Mouse (Mus musculus): ENCODE measurements around the gene Doc2g. TPM values are rescaled to one million over a fixed set of nuclear protein-coding genes. Genes with fewer than 3 reads are reported as not detected.
A peak's percentile ranks its signal among the peaks of the same experiment; 100 is the strongest.

Doc2g gene
- polyA plus RNA-seq, 1 experiment from 2014 or later: 84.9 TPM

GRCm38 (mm10) chr19:4001752-4002151 is 1.4 kb upstream of the Doc2g start:
- 60% methylated on average over 5 of the region's 5 CpGs for WGBS
- peak overlapping the region; percentile 2; the same call in 1 of the 2 replicates for H3K9ac ChIP-seq (ENCODE audit: low read length)
- peak overlapping the region; percentile 96; the same call in 1 of the 2 replicates for H3K4me2 ChIP-seq (ENCODE audit: low read depth, low read length)
- no peaks in the 10 kb centered on the region for H3K9me3 ChIP-seq (replicated peaks; ENCODE audit: control insufficient read depth, low read length)
- ATAC-seq (replicated peaks; ENCODE audit: extremely low read depth, insufficient read depth, low FRiP score): no peak
- no peak overlapping the region for H3K4me3 ChIP-seq (ENCODE audit: low read length)
- peak overlapping the region; percentile 99 for H3K27ac ChIP-seq (ENCODE audit: low read length)
- peaks cover 6% of the 10 kb centered on the region for H3K36me3 ChIP-seq (ENCODE audit: control insufficient read depth, insufficient read depth)
- no peaks in the 10 kb centered on the region for H3K27me3 ChIP-seq (ENCODE audit: control insufficient read depth, insufficient read depth, low read length)
- peaks cover 51% of the 10 kb centered on the region for H3K4me1 ChIP-seq (ENCODE audit: control insufficient read depth, insufficient read depth, low read length)

- Histone ChIP-seq H3K27ac (ENCODE audit: low read length) (peak overlapping the region; percentile 99), H3K4me1 (ENCODE audit: control insufficient read depth, insufficient read depth, low read length) (peaks cover 51% of the 10 kb centered on the region), H3K36me3 (ENCODE audit: control insufficient read depth, insufficient read depth) (peaks cover 23% of the 10 kb centered on the region), H3K27me3 (ENCODE audit: control insufficient read depth, insufficient read depth, low read length) (no peaks in the 10 kb centered on the region), H3K4me2 (ENCODE audit: low read depth, low read length) (peak overlapping the region; percentile 65), H3K9me3 (replicated peaks; ENCODE audit: control insufficient read depth, low read length) (no peaks in the 10 kb centered on the region), H3K4me3 (ENCODE audit: low read length) (peak overlapping the region; percentile 40), H3K9ac (ENCODE audit: low read length) (peak overlapping the region; percentile 78)
- ATAC-seq (replicated peaks; ENCODE audit: extremely low read depth, insufficient read depth, low FRiP score): no peak
- WGBS: 68% methylated on average over 12 of the region's 12 CpGs
Measured at GRCm38 (mm10) chr19:4003641-4004040, 528 bp downstream of the Doc2g start.

- Histone ChIP-seq H3K4me3 (ENCODE audit: low read length) (peak overlapping the region; percentile 40), H3K9me3 (replicated peaks; ENCODE audit: control insufficient read depth, low read length) (no peaks in the 10 kb centered on the region), H3K9ac (ENCODE audit: low read length) (peak overlapping the region; percentile 39), H3K4me2 (ENCODE audit: low read depth, low read length) (peak overlapping the region; percentile 65), H3K36me3 (ENCODE audit: control insufficient read depth, insufficient read depth) (peaks cover 29% of the 10 kb centered on the region), H3K27ac (ENCODE audit: low read length) (peak overlapping the region; percentile 47; the same call in 1 of the 2 replicates), H3K27me3 (ENCODE audit: control insufficient read depth, insufficient read depth, low read length) (no peaks in the 10 kb centered on the region), H3K4me1 (ENCODE audit: control insufficient read depth, insufficient read depth, low read length) (peaks cover 51% of the 10 kb centered on the region)
- WGBS: 72% methylated on average over 15 of the region's 15 CpGs
- ATAC-seq (replicated peaks; ENCODE audit: extremely low read depth, insufficient read depth, low FRiP score): no peak
Measured at GRCm38 (mm10) chr19:4004331-4004730, 1.2 kb downstream of the Doc2g start.

GRCm38 (mm10) chr19:4005091-4005490 is 2.0 kb downstream of the Doc2g start:
- Histone ChIP-seq H3K9me3 (replicated peaks; ENCODE audit: control insufficient read depth, low read length) (no peaks in the 10 kb centered on the region), H3K27me3 (ENCODE audit: control insufficient read depth, insufficient read depth, low read length) (no peaks in the 10 kb centered on the region), H3K36me3 (ENCODE audit: control insufficient read depth, insufficient read depth) (peaks cover 35% of the 10 kb centered on the region), H3K4me2 (ENCODE audit: low read depth, low read length) (peak overlapping the region; percentile 34; the same call in 1 of the 2 replicates), H3K9ac (ENCODE audit: low read length) (peak overlapping the region; percentile 39), H3K27ac (ENCODE audit: low read length) (peak overlapping the region; percentile 47), H3K4me3 (ENCODE audit: low read length) (no peak overlapping the region), H3K4me1 (ENCODE audit: control insufficient read depth, insufficient read depth, low read length) (peaks cover 45% of the 10 kb centered on the region)
- WGBS: 69% methylated on average over 9 of the region's 9 CpGs
- ATAC-seq (replicated peaks; ENCODE audit: extremely low read depth, insufficient read depth, low FRiP score): no peak

- Histone ChIP-seq H3K4me2 (ENCODE audit: low read depth, low read length) (no peak overlapping the region), H3K9me3 (replicated peaks; ENCODE audit: control insufficient read depth, low read length) (no peaks in the 10 kb centered on the region), H3K4me1 (ENCODE audit: control insufficient read depth, insufficient read depth, low read length) (peaks cover 45% of the 10 kb centered on the region), H3K27me3 (ENCODE audit: control insufficient read depth, insufficient read depth, low read length) (no peaks in the 10 kb centered on the region), H3K9ac (ENCODE audit: low read length) (no peak overlapping the region), H3K27ac (ENCODE audit: low read length) (no peak overlapping the region), H3K4me3 (ENCODE audit: low read length) (no peak overlapping the region), H3K36me3 (ENCODE audit: control insufficient read depth, insufficient read depth) (peaks cover 41% of the 10 kb centered on the region)
- WGBS: 96% methylated on average over 8 of the region's 8 CpGs
- ATAC-seq (replicated peaks; ENCODE audit: extremely low read depth, insufficient read depth, low FRiP score): no peak
Measured at GRCm38 (mm10) chr19:4005971-4006370, 2.9 kb downstream of the Doc2g start.

- Histone ChIP-seq H3K4me2 (ENCODE audit: low read depth, low read length) (peak overlapping the region; percentile 69; the same call in 1 of the 2 replicates), H3K27me3 (ENCODE audit: control insufficient read depth, insufficient read depth, low read length) (no peaks in the 10 kb centered on the region), H3K4me3 (ENCODE audit: low read length) (no peak overlapping the region), H3K4me1 (ENCODE audit: control insufficient read depth, insufficient read depth, low read length) (peaks cover 15% of the 10 kb centered on the region), H3K36me3 (ENCODE audit: control insufficient read depth, insufficient read depth) (peaks cover 44% of the 10 kb centered on the region), H3K9ac (ENCODE audit: low read length) (no peak overlapping the region), H3K27ac (ENCODE audit: low read length) (no peak overlapping the region), H3K9me3 (replicated peaks; ENCODE audit: control insufficient read depth, low read length) (no peaks in the 10 kb centered on the region)
- 95% methylated on average over 5 of the region's 5 CpGs for WGBS
- no peak for ATAC-seq (replicated peaks; ENCODE audit: extremely low read depth, insufficient read depth, low FRiP score)
Measured at GRCm38 (mm10) chr19:4011086-4011485, 8.0 kb downstream of the Doc2g start.

GRCm38 (mm10) chr19:4012432-4013022 is 9.4 kb downstream of the Doc2g start, which contains the start of gene Ndufv1:
TSS of gene Ndufv1 (minus strand) at chr19:4012806.
- H3K9ac ChIP-seq (ENCODE audit: low read length): peak within 1 kb of the TSS; percentile 92
- H3K4me2 ChIP-seq (ENCODE audit: low read depth, low read length): peak within 1 kb of the TSS; percentile 69
- H3K4me1 ChIP-seq (ENCODE audit: control insufficient read depth, insufficient read depth, low read length): peaks cover 15% of the 10 kb centered on the region
- peak; percentile 99 for ATAC-seq (replicated peaks; ENCODE audit: extremely low read depth, insufficient read depth, low FRiP score)
- peaks cover 30% of the 10 kb centered on the region for H3K36me3 ChIP-seq (ENCODE audit: control insufficient read depth, insufficient read depth)
- no peaks in the 10 kb centered on the region for H3K9me3 ChIP-seq (replicated peaks; ENCODE audit: control insufficient read depth, low read length)
- under 1% methylated on average over 45 of the region's 45 CpGs for WGBS
- H3K4me3 ChIP-seq (ENCODE audit: low read length): peak within 1 kb of the TSS; percentile 91
- H3K27me3 ChIP-seq (ENCODE audit: control insufficient read depth, insufficient read depth, low read length): no peaks in the 10 kb centered on the region
- H3K27ac ChIP-seq (ENCODE audit: low read length): peak within 1 kb of the TSS; percentile 89

GRCm38 (mm10) chr19:4013066-4013465 is 10.0 kb downstream of the Doc2g start:
- Histone ChIP-seq H3K4me1 (ENCODE audit: control insufficient read depth, insufficient read depth, low read length) (peaks cover 15% of the 10 kb centered on the region), H3K27ac (ENCODE audit: low read length) (0 out of 2 replicates have a peak overlapping the region, but pooled peaks have one; percentile 40), H3K36me3 (ENCODE audit: control insufficient read depth, insufficient read depth) (peaks cover 25% of the 10 kb centered on the region), H3K9ac (ENCODE audit: low read length) (peak overlapping the region; percentile 71), H3K27me3 (ENCODE audit: control insufficient read depth, insufficient read depth, low read length) (no peaks in the 10 kb centered on the region), H3K4me3 (ENCODE audit: low read length) (peak overlapping the region; percentile 91), H3K4me2 (ENCODE audit: low read depth, low read length) (peak overlapping the region; percentile 63), H3K9me3 (replicated peaks; ENCODE audit: control insufficient read depth, low read length) (no peaks in the 10 kb centered on the region)
- ATAC-seq (replicated peaks; ENCODE audit: extremely low read depth, insufficient read depth, low FRiP score): no peak
- WGBS: 8% methylated on average over 9 of the region's 9 CpGs

GRCm38 (mm10) chr19:4014802-4015201 is 11.7 kb downstream of the Doc2g start:
- no peak for ATAC-seq (replicated peaks; ENCODE audit: extremely low read depth, insufficient read depth, low FRiP score)
- Histone ChIP-seq H3K36me3 (ENCODE audit: control insufficient read depth, insufficient read depth) (peaks cover 12% of the 10 kb centered on the region), H3K9ac (ENCODE audit: low read length) (no peak overlapping the region), H3K4me1 (ENCODE audit: control insufficient read depth, insufficient read depth, low read length) (peaks cover 18% of the 10 kb centered on the region), H3K27ac (ENCODE audit: low read length) (no peak overlapping the region), H3K4me2 (ENCODE audit: low read depth, low read length) (no peak overlapping the region), H3K9me3 (replicated peaks; ENCODE audit: control insufficient read depth, low read length) (no peaks in the 10 kb centered on the region), H3K27me3 (ENCODE audit: control insufficient read depth, insufficient read depth, low read length) (no peaks in the 10 kb centered on the region), H3K4me3 (ENCODE audit: low read length) (no peak overlapping the region)
